Mouse (Mus musculus): ENCODE results near the gene Dglucy. TPM values are rescaled to one million over a fixed set of nuclear protein-coding genes. Genes with fewer than 3 reads are reported as not detected.
A peak's percentile ranks its signal among the peaks of the same experiment; 100 is the strongest.

Dglucy gene
- polyA plus RNA-seq, 1 experiment from 2014 or later: 3.6 TPM

- Histone ChIP-seq H3K4me3 (no peak overlapping the region), H3K27ac (replicated peaks) (no peak overlapping the region), H3K27me3 (no peaks in the 10 kb centered on the region), H3K9ac (replicated peaks) (no peak overlapping the region), H3K4me2 (replicated peaks) (no peak overlapping the region), H3K9me3 (no peaks in the 10 kb centered on the region), H3K4me1 (no peaks in the 10 kb centered on the region), H3K36me3 (no peaks in the 10 kb centered on the region)
- 89% methylated on average over 5 of the region's 5 CpGs for WGBS
- no peak for ATAC-seq (replicated peaks)
Measured at GRCm38 (mm10) chr12:100816906-100817305, 38.0 kb downstream of the Dglucy start.

DNA sequence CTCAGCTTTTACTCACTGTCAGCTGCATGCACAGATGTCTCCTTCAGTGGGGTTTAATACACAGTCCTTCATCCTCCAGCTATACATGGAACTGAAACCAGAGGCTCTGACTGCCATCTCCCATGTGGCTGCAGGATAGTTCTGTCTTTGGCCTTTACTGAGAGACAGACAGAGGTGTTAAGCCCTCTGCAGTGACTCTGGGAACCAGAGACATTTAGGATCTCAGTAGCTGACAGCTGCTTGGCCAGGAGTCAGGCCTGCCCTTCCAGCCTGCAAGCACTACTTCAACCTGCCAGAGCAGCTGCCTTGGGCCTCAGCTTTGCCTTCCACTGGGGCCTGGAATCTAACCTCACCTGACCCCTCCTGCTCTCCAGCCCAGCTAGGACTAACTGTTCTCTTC lies 41.1 kb downstream of the Dglucy start:
- Histone ChIP-seq H3K4me3 (no peak overlapping the region), H3K9me3 (no peaks in the 10 kb centered on the region), H3K27ac (replicated peaks) (no peak overlapping the region), H3K9ac (replicated peaks) (no peak overlapping the region), H3K4me1 (no peaks in the 10 kb centered on the region), H3K4me2 (replicated peaks) (no peak overlapping the region), H3K36me3 (no peaks in the 10 kb centered on the region), H3K27me3 (no peaks in the 10 kb centered on the region)
- ATAC-seq (replicated peaks): no peak

- 64% methylated on average over 2 of the region's 2 CpGs for WGBS
- no peak for ATAC-seq (replicated peaks)
- Histone ChIP-seq H3K4me2 (replicated peaks) (no peak overlapping the region), H3K9ac (replicated peaks) (no peak overlapping the region), H3K36me3 (no peaks in the 10 kb centered on the region), H3K27me3 (no peaks in the 10 kb centered on the region), H3K4me1 (no peaks in the 10 kb centered on the region), H3K9me3 (no peaks in the 10 kb centered on the region), H3K4me3 (no peak overlapping the region), H3K27ac (replicated peaks) (no peak overlapping the region)
Measured at GRCm38 (mm10) chr12:100831021-100831420, 52.2 kb downstream of the Dglucy start.

GRCm38 (mm10) chr12:100831629-100832325 lies 52.9 kb downstream of the Dglucy start:
- WGBS: 6% methylated on average over 8 of the region's 8 CpGs
- Histone ChIP-seq H3K4me1 (no peaks in the 10 kb centered on the region), H3K9ac (replicated peaks) (no peak overlapping the region), H3K9me3 (no peaks in the 10 kb centered on the region), H3K27me3 (no peaks in the 10 kb centered on the region), H3K4me2 (replicated peaks) (no peak overlapping the region), H3K36me3 (no peaks in the 10 kb centered on the region), H3K4me3 (no peak overlapping the region), H3K27ac (replicated peaks) (no peak overlapping the region)
- ATAC-seq (replicated peaks): no peak

DNA sequence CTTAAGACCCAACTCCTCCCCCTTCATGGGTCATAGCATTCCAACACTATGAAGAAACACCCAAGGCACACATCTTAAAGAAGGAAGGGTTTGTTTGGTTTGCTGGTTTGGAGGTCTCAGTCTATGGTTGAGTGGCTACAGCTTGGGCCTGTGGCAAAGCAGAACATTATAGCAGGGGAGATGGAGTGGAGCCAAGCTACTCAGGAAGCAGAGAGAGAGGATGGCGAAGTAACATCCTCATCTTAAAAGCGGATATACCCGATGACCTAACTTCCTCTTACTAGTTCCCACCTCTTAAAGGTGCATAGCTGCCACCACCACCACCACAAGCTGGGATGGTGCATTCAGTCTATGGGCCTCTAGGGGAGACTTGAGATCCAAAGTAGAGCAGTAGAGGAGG lies 58.4 kb downstream of the Dglucy start:
- H3K27ac ChIP-seq (replicated peaks): no peak overlapping the region
- H3K4me2 ChIP-seq (replicated peaks): no peak overlapping the region
- no peaks in the 10 kb centered on the region for H3K4me1 ChIP-seq
- no peaks in the 10 kb centered on the region for H3K9me3 ChIP-seq
- no peaks in the 10 kb centered on the region for H3K27me3 ChIP-seq
- WGBS: 96% methylated on average over 3 of the region's 3 CpGs
- no peak for ATAC-seq (replicated peaks)
- H3K4me3 ChIP-seq: no peak overlapping the region
- no peak overlapping the region for H3K9ac ChIP-seq (replicated peaks)
- no peaks in the 10 kb centered on the region for H3K36me3 ChIP-seq

- Histone ChIP-seq H3K9me3 (no peaks in the 10 kb centered on the region), H3K4me2 (replicated peaks) (no peak overlapping the region), H3K27ac (replicated peaks) (no peak overlapping the region), H3K9ac (replicated peaks) (no peak overlapping the region), H3K4me1 (no peaks in the 10 kb centered on the region), H3K36me3 (no peaks in the 10 kb centered on the region), H3K27me3 (no peaks in the 10 kb centered on the region), H3K4me3 (no peak overlapping the region)
- 26% methylated on average over 8 of the region's 8 CpGs for WGBS
- ATAC-seq (replicated peaks): no peak
Measured at GRCm38 (mm10) chr12:100839079-100839600, 60.3 kb downstream of the Dglucy start.

GRCm38 (mm10) chr12:100839926-100840325 lies 61.1 kb downstream of the Dglucy start:
- 76% methylated on average over 6 of the region's 6 CpGs for WGBS
- Histone ChIP-seq H3K4me1 (no peaks in the 10 kb centered on the region), H3K36me3 (no peaks in the 10 kb centered on the region), H3K27me3 (no peaks in the 10 kb centered on the region), H3K9me3 (no peaks in the 10 kb centered on the region), H3K4me3 (no peak overlapping the region), H3K4me2 (replicated peaks) (no peak overlapping the region), H3K27ac (replicated peaks) (no peak overlapping the region), H3K9ac (replicated peaks) (no peak overlapping the region)
- ATAC-seq (replicated peaks): no peak

DNA sequence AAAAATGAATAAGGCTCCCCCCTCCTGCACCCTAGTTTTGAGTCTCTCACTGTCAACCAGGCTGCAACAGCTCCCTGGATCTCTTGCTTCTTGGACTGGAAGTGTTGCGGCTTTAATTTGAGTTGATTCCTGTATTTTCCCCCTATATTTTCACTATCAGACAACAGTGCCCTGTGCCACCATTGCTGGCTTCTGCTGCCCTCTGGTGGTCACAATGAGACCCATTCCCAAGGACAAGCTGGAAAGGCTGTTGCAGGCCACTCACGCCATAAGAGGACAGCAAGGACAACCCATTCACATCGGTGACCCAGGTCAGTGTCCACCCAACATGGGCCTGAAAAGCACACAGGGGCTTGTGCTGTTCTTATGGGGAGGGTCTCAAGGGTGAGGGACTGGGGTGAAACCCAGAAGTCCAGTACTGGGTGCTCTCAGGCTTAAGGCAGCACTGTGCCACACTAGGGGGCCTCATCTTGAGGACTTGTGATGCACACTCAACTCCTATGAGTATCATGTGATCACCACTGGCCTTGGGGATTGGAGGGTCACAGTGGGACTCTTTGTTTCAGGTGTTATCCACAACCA lies 62.4 kb downstream of the Dglucy start:
- H3K9ac ChIP-seq (replicated peaks): no peak overlapping the region
- peak; percentile 79 for ATAC-seq (replicated peaks)
- H3K9me3 ChIP-seq: no peaks in the 10 kb centered on the region
- H3K27me3 ChIP-seq: no peaks in the 10 kb centered on the region
- no peak overlapping the region for H3K27ac ChIP-seq (replicated peaks)
- no peaks in the 10 kb centered on the region for H3K36me3 ChIP-seq
- H3K4me2 ChIP-seq (replicated peaks): no peak overlapping the region
- no peak overlapping the region for H3K4me3 ChIP-seq
- 19% methylated on average over 3 of the region's 3 CpGs for WGBS
- H3K4me1 ChIP-seq: no peaks in the 10 kb centered on the region

GRCm38 (mm10) chr12:100843171-100843570 lies 64.3 kb downstream of the Dglucy start:
- Histone ChIP-seq H3K9ac (replicated peaks) (no peak overlapping the region), H3K4me3 (no peak overlapping the region), H3K36me3 (no peaks in the 10 kb centered on the region), H3K27ac (replicated peaks) (no peak overlapping the region), H3K27me3 (no peaks in the 10 kb centered on the region), H3K4me1 (no peaks in the 10 kb centered on the region), H3K4me2 (replicated peaks) (no peak overlapping the region), H3K9me3 (no peaks in the 10 kb centered on the region)
- no peak for ATAC-seq (replicated peaks)
- WGBS: 82% methylated on average over 4 of the region's 4 CpGs

- Histone ChIP-seq H3K4me1 (no peaks in the 10 kb centered on the region), H3K4me2 (replicated peaks) (no peak overlapping the region), H3K9ac (replicated peaks) (no peak overlapping the region), H3K27me3 (no peaks in the 10 kb centered on the region), H3K4me3 (no peak overlapping the region), H3K9me3 (no peaks in the 10 kb centered on the region), H3K27ac (replicated peaks) (no peak overlapping the region), H3K36me3 (no peaks in the 10 kb centered on the region)
- WGBS: 88% methylated on average over 7 of the region's 7 CpGs
- no peak for ATAC-seq (replicated peaks)
Measured at GRCm38 (mm10) chr12:100844546-100844945, 65.7 kb downstream of the Dglucy start.

GRCm38 (mm10) chr12:100845829-100846228 lies 67.0 kb downstream of the Dglucy start:
- Histone ChIP-seq H3K36me3 (no peaks in the 10 kb centered on the region), H3K4me1 (no peaks in the 10 kb centered on the region), H3K9ac (replicated peaks) (no peak overlapping the region), H3K27ac (replicated peaks) (no peak overlapping the region), H3K9me3 (no peaks in the 10 kb centered on the region), H3K27me3 (no peaks in the 10 kb centered on the region), H3K4me3 (no peak overlapping the region), H3K4me2 (replicated peaks) (no peak overlapping the region)
- WGBS: 36% methylated on average over 2 of the region's 2 CpGs
- no peak for ATAC-seq (replicated peaks)

- Histone ChIP-seq H3K27ac (replicated peaks) (no peak overlapping the region), H3K4me1 (no peaks in the 10 kb centered on the region), H3K4me3 (no peak overlapping the region), H3K36me3 (no peaks in the 10 kb centered on the region), H3K9me3 (no peaks in the 10 kb centered on the region), H3K4me2 (replicated peaks) (no peak overlapping the region), H3K9ac (replicated peaks) (no peak overlapping the region), H3K27me3 (no peaks in the 10 kb centered on the region)
- no peak for ATAC-seq (replicated peaks)
- WGBS: 62% methylated on average over 1 of the region's 1 CpGs
Measured at GRCm38 (mm10) chr12:100846566-100846965, 67.7 kb downstream of the Dglucy start.

Data from forebrain, embryonic 15.5 days (tissue).